Comparison of ENCODE assay signal across 8 mouse cellular contexts in genomic region chr12:104751814-104752765, GRCm38 (mm10). TPM values are rescaled to one million over a fixed set of nuclear protein-coding genes. Genes with fewer than 3 reads are reported as not detected.
DNase-seq lines count a peak whose midpoint lies in the region; ATAC-seq and TF ChIP-seq lines count a peak whose summit lies in the region.

Gene Dicer1 (minus strand): TSS chr12:104751952.

- H3K9me3 ChIP-seq in hindbrain, postnatal 0 days (ENCODE audit: low read length) = no peaks in the 10 kb centered on the region

- peak within 1 kb of the TSS; percentile 90 for H3K4me3 ChIP-seq in gastrocnemius, adult 2 months
- peak within 1 kb of the TSS; percentile 94 for H3K4me3 ChIP-seq in hindbrain, postnatal 0 days (ENCODE audit: low read length)
- H3K4me3 ChIP-seq in left cerebral cortex, adult 2 months = peak within 1 kb of the TSS; percentile 92

- peaks cover 18% of the 10 kb centered on the region for H3K4me1 ChIP-seq in hindbrain, postnatal 0 days (ENCODE audit: insufficient read depth, low read length)

- H3K36me3 ChIP-seq in hindbrain, postnatal 0 days (ENCODE audit: insufficient read depth, low read length) = no peaks in the 10 kb centered on the region

- no peaks in the 10 kb centered on the region for H3K27me3 ChIP-seq in hindbrain, postnatal 0 days (ENCODE audit: insufficient read depth, low read length)

- intact Hi-C loops in gastrocnemius, adult 2 months (cut with DNase I) = loop anchor here (5.0 kb wide), 1 partner anchor 65 kb away; no protein-coding TSS in a partner anchor
- intact Hi-C loops in left cerebral cortex, adult 2 months (cut with DNase I) = loop anchor here (5.0 kb wide), 1 partner anchor 280 kb away; the partner anchor contains the start of gene Glrx5

- H3K27ac ChIP-seq in gastrocnemius, adult 2 months = peak within 1 kb of the TSS; percentile 94
- H3K27ac ChIP-seq in hindbrain, postnatal 0 days = peak within 1 kb of the TSS; percentile 91
- peak within 1 kb of the TSS; percentile 93 for H3K27ac ChIP-seq in left cerebral cortex, adult 2 months

- H3K4me2 ChIP-seq in hindbrain, postnatal 0 days (ENCODE audit: low read depth, low read length) = peak within 1 kb of the TSS; percentile 94

- peak within 1 kb of the TSS; percentile 97 for H3K9ac ChIP-seq in hindbrain, postnatal 0 days (replicated peaks; ENCODE audit: low read length)

- under 1% methylated on average over 85 of the region's 94 CpGs for WGBS in hindbrain, postnatal 0 days

- peak; percentile 78 for DNase-seq in WW6 (ENCODE audit: low read depth, low spot score)
- peak; percentile 99 to 100 for DNase-seq in cerebellum, postnatal 4 days (ENCODE audit: low spot score in 2 of 2)
- peak; percentile 99 for DNase-seq in gastrocnemius, adult 2 months
- peak; percentile 97 for DNase-seq in hindbrain, postnatal 0 days (ENCODE audit: low spot score)
- peak; percentile 98 to 100 for DNase-seq in left cerebral cortex, adult 2 months (ENCODE audit: extremely low spot score in 1 of 2, low spot score in 2 of 2)
- DNase-seq in right cerebral cortex, adult 2 months (ENCODE audit: low spot score in 2 of 2) = peak; percentile 97 to 99
- DNase-seq in urinary bladder, postnatal 14 days (ENCODE audit: low spot score) = peak; percentile 97

- ATAC-seq in hindbrain, postnatal 0 days = peak; percentile 97
- ATAC-seq in megakaryocyte, adult 5-6 weeks (ENCODE audit: poor library complexity, severe bottlenecking) = peak; percentile 93

- peak; percentile 16; the same call in 1 of the 2 replicates for TF ChIP-seq CTCF in gastrocnemius, adult 2 months (IDR thresholded peaks at IDR 0.05)
- peak; percentile 43; the same call in 1 of the 2 replicates for TF ChIP-seq CTCF in hindbrain, postnatal 0 days (IDR thresholded peaks at IDR 0.05; ENCODE audit: low read depth)
- no peak; the same call in 1 of the 2 replicates for TF ChIP-seq CTCF in left cerebral cortex, adult 2 months (IDR thresholded peaks at IDR 0.05)

RNA-seq across cellular contexts. Expression of gene Dicer1, which starts in this region (rescaled TPM):
- 10 to 100 TPM; 35.0 to 38.0 TPM for total RNA-seq in gastrocnemius, adult 2 months (2021)
- total RNA-seq in hindbrain, postnatal 0 days (2014; rRNA removed) = 26.5 and 33.5 TPM in 2 replicates
- 25.9 and 27.4 TPM in 2 replicates for polyA plus RNA-seq in hindbrain, postnatal 0 days (2015; fragmentation: Nextera tagmentation; extraction: Ambion mirVana)
- total RNA-seq in left cerebral cortex, adult 2 months (2021) = 10 to 100 TPM; 38.9 to 42.7 TPM
- total RNA-seq in megakaryocyte, adult 5-6 weeks (2015) = 33.5 and 40.3 TPM in 2 replicates
- total RNA-seq in megakaryocyte, adult 5-6 weeks (2017) = 24.5 and 41.5 TPM in 2 replicates

Comparison
In these comparisons a context has a peak if more than half of its experiments do, and no peak if none do; other contexts are left out.
1. Peak in every context shown above with its lines: DNase-seq, ATAC-seq, H3K4me3 ChIP-seq and H3K27ac ChIP-seq.